Mouse (Mus musculus): Measurements from ENCODE around the gene Dnajb13.
"Not testable (repeated sequence)": the region's sequence is repeated elsewhere in the genome, so short reads cannot be mapped to it uniquely, and the experiment has no call there.

Dnajb13 gene

DNA sequence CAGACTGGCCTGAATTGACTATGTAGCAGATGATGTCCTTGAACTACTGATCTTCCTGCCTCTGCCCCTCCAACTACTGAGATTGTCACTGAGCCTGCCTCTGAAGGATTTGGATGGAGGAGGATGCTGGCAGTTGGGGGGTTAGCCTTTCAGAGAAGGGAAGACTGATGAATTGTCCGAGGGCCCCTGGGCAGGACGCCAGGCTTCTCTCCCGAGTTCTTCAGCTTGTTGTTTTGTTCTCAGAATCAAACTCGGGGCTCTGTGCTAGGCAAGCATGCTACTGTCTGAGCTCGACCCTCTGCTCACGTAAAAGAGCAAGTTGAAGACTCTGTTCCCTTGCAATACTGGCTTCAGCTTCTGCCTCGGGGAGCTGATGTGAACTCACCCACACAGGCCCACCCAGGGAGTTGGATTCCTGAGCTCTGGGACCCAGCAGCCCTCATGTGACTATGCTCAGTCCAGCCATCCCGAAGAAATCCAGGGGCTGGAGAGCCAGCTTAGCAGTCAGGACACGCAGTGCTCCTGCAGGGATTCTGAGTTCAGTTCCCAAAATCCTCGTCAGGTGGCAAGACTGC lies 26.2 kb downstream of the Dnajb13 start:
- in situ Hi-C loops (cut with MboI) = no loop called here

DNA sequence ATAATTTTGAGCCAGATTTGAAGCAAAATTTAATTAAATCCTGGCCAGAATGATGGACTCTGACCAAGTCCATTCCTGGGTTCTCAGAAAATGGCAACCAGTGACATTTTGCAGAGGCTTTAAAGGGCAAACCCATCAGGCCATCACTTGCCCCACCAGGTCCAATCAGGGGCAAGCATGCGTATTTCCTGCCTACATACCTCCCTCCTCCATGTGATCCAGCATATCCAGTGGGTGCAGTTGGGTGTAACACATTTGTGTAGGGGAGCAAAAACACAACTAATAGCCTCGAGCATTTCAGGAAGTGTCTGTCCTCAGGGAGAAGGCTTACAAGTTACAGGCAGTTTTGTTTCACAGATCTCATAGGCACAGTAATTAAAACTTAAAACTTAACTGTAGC lies 27.5 kb downstream of the Dnajb13 start:
- in situ Hi-C loops (cut with MboI) = no loop called here

DNA sequence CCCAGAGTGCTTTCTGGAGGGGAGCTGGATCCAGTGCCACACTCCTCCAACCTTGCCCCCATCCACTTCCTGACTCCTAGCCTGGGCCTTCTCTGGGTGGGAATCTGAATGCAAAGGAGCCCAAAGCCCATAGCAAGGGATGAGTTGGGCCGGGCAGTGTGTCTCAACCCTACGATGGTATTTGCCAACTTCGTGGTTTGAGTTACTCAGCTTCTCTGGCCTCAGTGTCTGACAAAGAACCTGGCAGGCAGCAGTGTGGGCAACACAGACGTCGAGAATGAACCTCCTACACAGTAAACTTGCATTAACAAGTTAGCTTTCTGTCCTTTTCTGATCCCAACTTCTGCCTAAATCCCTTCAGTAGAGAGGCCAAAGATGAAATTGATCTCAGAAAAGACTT lies 30.3 kb downstream of the Dnajb13 start:
- in situ Hi-C loops (cut with MboI) = no loop called here

DNA sequence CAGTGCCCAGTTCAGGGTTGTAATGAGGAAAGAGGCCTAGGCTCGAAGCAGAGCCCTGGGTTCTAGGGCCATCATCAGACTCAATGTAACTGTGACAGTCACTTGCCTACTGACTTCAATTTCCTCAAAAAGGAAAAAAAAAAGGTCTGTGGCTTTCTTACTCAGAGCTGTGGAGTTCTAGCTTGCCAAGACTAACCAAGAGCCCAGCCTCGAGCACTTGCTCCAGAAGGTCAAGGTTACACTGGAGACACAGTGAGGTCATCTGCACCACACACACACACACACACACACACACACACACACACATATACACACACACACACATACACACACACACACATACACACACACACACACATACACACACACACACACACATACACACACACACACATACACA lies 32.7 kb downstream of the Dnajb13 start:
- in situ Hi-C loops (cut with MboI) = not testable (repeated sequence)

DNA sequence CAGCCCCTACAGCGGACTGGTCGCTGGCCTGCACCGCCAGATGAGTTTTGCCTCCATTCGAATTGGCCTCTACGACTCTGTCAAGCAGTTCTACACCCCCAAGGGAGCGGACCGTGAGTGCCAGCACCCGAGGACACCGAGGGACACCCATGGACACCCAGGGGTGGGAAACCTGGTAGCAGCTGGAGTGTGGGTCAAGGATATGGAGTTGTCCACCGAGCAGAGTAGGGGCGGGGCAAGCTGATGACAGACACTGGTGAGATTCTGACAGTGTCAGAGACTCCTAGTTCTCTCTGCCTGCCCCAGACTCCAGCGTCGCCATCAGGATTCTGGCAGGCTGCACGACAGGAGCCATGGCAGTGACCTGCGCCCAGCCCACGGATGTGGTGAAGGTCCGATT lies 34.6 kb downstream of the Dnajb13 start:
- in situ Hi-C loops (cut with MboI) = no loop called here

DNA sequence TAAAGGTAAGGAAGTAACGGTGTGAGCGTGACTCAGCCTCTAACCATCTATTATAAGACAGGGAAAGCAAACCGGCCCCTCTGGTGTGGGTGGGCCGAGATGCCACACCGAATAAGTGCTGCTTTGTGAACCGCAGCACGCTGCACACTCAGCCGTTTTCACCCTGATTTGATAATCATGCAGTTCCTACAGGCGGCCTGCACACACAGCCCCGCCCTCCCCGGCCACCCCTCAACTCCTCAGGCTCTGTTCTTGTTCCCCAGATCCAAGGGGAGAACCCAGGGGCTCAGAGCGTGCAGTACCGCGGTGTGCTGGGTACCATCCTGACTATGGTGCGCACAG lies 35.0 kb downstream of the Dnajb13 start:
- in situ Hi-C loops (cut with MboI) = no loop called here

DNA sequence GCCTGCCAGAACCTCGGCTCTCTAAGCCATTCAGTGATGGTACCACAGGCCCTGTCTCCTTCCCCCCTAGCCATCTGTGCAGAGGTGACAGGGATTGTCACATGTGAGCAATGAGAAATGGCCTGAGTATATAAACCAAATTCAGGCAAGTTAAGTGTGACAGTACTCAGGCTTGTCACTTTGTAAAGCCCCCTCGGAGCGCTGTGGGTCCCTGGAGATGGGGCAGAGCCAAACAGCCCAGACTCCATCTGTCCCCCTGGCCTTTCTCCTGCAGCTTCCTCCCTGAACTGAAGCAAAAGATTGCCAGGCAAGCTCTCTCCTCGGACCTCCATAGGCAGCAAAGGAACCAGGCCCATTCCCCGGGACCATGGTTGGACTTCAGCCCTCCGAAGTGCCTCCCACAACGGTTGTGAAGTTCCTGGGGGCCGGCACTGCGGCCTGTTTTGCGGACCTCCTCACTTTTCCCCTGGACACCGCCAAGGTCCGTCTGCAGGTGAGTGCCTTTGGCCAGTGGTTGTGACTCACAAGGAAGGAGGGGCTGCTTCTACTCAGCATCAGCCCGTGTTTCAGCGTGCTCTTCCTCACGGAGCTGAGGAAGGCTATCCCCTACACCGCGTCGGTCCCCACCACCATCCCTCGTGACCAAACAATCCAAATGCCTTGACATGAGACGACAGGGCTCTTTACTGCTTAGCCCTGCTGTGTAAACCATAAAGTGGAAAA lies 35.5 kb downstream of the Dnajb13 start:
- in situ Hi-C loops (cut with MboI) = no loop called here

DNA sequence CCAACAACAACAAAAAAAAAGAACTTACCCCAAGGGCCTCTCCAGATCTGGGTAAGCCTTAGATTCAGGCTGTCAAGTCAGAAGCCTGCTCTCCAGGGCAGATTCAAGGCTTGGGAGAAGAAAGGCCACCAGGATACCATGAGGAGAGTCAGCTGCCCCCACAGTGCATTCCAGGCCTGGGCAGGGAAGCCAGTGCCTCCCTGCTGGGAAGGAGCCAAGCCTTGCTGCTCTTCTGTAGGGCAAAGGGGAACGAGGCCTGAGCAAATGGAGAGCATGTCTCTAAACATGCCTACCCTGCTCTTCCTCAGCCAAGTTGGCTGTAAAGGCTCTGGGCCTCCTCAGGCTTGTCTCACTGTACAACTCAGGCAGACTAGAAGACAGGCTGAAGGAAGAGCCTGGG lies 40.1 kb downstream of the Dnajb13 start:
- in situ Hi-C loops (cut with MboI) = no loop called here

DNA sequence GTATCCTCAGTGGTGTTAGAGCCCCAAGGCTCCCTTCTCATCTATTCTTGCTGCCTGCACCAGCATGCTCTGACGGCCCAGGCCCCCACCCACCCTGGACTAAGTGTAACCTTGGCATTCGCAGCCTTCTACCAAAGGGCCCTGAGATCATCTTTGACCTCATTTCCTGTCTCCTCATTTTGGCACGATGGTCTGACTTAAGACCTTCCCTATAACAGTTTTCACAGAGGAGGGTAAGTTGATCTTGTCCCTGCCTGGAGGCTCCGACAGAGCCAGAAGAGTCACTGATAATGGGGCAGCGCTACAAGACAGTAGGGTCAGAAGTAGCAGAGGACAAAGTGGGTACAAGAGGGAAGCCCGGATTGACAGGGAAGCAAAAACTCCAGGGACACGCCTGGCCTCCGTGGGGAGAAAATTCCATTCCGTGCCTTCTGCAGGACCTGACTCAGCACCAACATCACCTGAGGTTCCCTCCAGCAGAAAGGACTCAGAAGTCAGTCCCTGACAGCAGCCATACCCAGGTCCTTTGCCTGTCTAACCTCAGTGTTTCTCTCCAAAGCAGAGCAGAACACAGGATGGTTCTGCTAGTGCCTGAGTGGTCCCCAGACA lies 40.8 kb downstream of the Dnajb13 start:
- in situ Hi-C loops (cut with MboI) = no loop called here

DNA sequence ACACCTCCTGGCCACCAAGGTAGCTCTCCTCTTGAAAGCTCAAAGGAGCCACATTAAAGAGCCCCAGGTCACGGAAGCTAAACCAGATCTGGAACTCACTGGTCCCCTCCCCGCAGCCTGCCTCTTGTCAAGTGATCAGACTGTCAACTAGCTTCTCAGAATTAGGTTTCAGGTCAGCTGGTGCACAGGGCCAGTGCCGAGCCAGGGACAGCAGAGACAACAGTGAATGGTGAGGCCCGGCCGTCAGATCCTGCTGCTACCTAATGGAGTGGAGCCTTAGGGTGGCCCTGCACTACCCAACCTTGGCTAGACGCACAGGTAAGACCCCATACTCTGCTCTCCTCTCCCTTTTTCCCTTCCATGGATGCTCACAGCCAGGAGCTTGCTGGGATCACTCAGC lies 42.0 kb downstream of the Dnajb13 start, which contains the start of gene Ucp3:
Ucp3 (plus strand) TSS at position 214 of the 400 bp plus-strand sequence.
- in situ Hi-C loops (cut with MboI) = no loop called here

DNA sequence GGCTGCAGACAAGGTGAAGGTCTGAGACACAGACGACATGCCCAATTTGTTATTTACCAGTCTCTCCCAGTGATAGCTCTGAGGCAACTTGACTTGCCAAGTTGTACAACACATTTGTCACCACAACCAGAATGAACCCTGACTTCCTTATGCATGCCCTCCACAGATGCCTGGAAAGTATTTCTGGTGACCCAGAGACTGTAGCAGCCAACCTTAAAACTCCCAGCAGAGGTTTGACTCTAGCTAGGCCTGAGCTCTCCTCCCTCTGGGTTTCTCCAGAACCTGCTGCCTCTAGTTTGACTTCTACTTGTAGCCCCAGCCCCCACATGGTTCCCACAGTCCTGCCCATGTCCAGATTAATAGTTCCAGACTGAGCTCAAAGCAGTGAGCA lies 43.4 kb downstream of the Dnajb13 start:
- in situ Hi-C loops (cut with MboI) = no loop called here

DNA sequence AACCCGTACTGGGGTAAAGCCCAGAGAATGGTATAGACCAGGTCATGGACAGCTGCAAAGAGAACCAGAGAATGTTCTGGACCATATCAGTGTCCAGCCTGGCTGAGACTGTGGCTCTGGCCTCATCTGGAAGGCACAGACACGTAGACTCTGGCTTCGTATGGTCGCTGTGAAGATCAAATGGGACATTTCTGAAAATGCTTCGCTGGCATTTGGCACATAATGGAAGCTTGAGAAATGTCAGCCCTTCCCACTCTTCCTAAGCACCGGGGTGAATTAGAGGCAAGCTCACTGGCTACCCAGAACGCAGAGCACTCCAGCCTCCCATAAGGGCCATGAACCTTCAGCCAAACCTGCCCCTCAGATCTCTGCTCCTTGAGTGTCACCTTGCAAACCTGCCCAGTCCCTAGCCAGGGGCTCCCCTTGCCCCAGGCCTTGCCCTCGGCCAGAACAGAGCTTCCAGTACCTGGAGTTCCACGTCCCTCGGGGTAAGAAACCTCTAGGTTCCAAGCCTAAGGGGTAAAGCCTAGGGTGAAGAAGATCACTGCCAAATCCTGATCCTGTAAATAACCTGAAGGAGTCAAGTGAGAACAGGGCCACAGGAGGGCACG lies 43.9 kb downstream of the Dnajb13 start:
- in situ Hi-C loops (cut with MboI) = no loop called here

DNA sequence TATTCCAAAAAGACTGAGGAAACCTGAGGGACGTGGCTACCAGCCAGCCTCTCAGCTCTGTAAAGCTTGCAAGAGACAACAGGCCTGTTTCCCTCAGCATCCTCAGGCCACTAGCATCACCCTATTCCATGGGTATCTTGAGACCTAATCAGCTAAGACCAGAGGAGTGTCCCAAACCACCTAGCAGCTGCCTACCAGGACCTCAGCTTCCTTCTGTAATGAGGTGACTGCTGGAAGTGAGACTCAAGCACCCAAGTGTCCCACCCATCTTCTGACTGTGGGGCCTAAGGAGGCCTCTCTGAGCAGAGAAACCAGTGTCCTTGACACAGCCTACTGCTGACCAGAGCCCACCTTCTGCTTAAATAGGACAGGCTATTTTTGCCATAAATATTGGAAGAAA lies 45.3 kb downstream of the Dnajb13 start:
- in situ Hi-C loops (cut with MboI) = no loop called here

DNA sequence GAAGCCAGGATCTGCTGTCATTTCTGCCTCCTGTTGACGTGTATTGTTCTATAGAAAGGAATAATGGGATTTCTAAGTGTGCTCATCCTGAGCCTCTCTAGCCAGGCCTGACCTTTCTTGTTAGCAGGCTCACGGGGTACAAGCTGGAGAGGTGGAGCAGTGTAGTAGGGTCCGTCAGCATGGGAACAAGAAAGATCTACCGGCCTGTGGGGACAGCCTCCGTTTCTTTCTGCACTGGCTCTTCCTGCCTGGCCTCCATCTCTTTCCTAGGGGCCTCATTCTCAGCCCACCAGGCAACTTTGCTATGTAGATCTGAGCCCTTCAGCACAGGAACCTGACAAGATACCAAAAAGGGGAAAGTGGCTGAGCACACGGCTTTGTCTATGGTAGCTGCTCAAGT lies 46.0 kb downstream of the Dnajb13 start:
- in situ Hi-C loops (cut with MboI) = no loop called here

DNA sequence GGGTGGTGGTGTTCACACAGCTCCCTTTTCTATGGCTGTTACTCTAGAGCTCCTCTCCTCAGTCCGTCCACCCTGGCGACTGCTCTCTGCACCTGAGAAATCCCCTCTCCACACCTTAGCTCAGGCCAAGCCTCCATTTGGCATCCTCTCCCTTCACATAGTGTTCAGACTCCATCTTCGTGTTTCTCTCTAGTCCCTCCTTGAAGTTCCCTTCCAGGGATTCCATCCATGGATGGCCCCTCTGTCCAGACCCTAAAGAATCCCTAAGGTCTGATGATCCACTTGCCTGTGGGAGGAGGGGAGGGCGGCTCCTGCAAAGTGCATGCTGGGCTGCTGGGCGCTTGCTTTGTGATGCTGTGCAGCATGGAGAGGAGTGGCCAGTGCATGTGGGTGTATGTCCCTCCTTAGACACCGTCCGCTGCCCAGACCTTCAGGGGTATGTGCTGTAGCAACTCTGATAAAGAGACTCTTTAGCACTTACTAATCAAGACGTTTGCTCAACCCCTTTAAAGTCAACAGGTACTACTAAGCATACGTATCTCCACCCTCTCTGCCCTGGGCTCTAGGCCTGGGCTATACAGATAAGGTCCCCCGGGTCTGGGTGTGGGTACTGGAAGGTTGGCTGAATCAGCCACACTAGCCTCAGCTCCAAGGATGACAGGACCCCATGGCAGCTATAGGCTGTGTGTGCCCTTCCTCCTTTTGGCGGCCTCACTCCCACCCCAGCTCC lies 47.8 kb downstream of the Dnajb13 start:
- in situ Hi-C loops (cut with MboI) = no loop called here

DNA sequence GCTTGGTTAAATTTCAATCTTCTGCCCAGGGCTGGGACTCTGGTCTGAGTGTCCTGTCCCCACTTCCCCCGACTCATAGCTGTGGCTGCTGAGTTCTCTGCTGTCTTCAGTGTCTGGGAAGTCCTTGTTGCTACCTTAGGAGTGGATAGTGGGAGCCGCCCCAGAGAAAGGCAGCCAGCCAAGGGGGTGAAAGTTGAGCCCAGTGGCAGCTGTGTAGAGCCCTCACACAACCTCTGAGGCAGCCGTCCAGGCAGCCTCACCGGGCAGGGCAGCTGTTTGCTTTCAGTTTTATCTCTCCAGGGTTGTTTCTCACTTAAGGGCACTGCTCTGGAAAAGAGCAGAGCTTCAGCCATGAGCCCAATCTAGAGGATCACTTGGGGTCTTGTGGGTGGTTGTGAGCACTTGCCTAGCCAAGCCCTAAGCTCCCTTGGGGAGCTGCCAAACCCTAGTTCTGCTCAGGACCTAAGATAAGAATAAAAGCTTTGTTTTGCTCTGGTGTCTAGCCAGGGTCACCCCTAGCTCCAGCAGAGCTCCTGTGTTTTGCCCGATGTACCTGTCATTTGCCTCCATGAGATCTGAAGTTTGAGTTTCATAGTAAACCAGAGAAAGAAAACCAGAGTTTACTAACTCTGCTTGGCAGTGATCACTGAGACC lies 49.0 kb downstream of the Dnajb13 start:
- in situ Hi-C loops (cut with MboI) = no loop called here

DNA sequence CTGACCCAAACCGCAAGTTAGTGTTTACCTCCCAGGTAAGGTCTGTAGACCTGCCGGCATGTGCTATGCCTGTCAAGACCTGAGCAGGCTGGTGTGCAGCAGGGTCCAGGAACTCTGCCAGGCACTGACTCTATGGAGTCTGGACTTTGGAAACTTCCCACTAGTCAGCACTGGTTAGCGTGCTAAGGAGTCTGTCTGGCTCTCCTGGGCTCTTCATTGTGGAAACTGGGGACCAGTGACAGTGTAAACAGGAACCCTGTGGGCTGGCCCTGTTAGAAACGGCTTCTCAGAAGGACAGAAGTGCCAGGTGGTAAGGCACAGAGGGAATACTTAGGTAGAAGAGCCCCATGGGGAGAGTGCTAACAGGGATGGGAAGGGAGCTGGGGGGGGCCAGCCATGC lies 49.5 kb downstream of the Dnajb13 start:
- in situ Hi-C loops (cut with MboI) = no loop called here

DNA sequence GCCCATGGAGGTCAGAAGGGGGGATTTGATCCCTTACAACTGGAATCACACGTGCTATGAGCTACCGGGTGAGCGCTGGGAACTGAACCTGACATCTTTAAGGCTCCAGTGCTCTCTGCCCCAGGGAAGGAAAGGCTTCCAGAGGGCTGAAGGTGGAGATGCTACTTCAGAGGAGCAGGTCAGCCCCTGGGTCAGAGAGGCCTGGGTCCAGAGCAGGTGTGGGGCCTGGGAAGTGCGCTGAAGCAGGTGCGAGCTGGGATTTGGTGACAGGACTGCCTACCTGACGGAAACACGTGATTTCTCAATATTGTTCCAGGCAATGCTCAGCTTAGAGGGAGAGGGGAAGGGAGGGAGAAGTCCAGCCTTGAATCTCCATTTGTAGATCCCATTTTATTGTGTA lies 50.5 kb downstream of the Dnajb13 start:
- in situ Hi-C loops (cut with MboI) = no loop called here

DNA sequence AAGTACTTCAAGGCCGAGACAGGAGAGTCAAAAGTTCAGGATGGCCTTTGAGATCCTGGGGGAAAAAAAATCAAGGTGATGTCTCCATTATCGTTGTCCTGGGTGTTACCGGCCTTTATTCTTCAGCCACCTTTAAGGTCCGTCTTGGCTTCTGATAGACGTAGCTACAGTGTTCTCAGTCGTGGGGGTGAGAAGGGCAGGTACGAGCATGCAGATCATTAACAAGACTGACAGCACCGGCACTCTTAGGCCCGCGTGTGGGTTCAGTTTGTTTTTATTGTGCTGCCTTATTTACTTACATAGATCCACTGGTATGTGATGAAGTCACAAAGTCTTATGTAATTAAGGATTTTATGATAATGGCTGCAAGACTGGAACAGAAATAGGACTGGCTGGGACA lies 51.0 kb downstream of the Dnajb13 start:
- in situ Hi-C loops (cut with MboI) = no loop called here

DNA sequence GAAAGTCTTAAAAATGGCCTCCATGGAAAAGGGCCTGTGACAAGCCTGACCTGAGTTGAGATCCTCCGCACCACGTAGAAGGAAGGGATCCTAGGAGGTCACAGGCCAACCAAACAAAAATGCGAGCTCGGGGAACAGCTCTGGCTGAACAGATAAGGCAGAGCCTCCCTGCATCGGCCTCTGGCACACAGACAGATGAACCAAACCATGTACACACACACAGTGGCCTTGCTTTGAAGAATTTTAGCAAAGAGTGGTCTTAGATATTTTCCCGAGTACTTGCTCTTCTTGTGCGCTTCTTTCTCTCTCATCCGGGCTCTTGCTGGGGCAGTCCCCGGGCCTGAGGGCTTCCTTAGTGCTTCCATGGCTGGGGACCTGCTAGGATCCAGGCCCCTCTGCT lies 51.6 kb downstream of the Dnajb13 start:
- in situ Hi-C loops (cut with MboI) = no loop called here

DNA sequence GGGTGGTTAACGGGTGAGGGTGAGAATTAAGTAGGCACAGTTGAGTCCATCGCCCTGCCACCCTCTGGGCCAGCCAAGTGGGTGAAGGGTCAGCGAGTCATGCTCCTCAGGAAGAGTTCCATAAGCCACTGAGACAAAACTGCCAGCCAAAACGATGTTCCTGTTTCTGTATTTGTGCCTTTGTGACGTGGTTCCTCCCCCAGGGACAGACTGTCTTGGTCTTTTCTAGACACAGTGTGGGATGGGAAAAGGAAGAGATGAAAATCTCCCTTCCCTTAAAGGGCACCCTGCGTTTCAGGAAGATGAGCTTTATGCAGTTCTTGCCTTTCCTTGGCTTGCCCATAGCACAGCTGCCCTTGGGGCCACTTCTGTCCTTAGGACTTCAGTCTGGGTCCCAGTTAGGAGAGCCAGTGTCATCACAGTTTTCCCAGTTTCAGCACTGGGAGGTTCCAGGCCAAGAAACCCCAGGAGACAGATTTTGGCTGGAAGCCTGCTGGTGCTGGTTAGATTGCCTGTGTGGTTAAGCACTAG lies 53.1 kb downstream of the Dnajb13 start:
- in situ Hi-C loops (cut with MboI) = no loop called here

DNA sequence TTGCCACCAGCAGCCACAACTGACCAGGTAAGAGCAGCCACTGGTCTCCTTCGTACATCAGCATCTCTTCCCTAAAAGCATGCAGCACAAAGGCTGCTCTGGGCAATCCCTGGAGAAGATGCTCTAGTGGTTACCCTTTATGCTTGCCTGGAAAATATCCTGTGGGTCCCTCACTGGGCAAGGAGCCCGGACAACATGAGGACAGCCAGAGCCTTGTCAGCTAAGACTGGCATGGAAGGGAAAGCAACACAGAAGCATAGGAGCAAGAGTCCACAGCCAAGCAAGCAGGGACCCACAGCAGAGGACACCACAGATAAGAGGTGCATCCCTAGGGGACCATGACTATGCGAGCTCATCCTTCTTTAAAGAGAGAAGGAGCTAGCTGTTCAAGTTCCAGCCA lies 54.9 kb downstream of the Dnajb13 start:
- in situ Hi-C loops (cut with MboI) = no loop called here

All from mature B cell (primary cell).